Mouse (Mus musculus): ENCODE measurements around the gene Rps15. TPM values are rescaled to one million over a fixed set of nuclear protein-coding genes. Genes with fewer than 3 reads are reported as not detected.

The Rps15 gene
- polyA plus RNA-seq, 1 experiment from 2014 or later, result 886 TPM

DNA sequence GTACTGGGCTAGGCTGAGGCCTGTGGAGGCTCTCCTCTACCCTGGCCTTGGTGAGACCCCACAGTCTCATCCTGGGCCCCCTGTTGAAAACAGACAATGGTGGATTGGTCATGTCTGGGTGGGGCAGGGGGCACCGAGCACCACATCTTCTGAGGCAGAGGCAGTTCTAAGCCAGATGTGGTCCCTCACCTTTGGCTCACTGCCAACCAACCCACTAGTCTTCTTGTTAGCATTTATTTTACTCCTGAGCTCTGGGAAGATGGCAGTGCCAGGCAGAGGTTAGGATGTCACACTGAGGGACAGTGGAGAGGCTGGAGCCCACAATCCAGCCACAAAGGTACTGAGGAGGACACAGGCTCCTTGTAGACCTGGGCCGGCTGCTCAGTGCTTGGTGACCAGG, 34.3 kb upstream of the Rps15 start:
- Histone ChIP-seq H3K9me3 (replicated peaks; ENCODE audit: control insufficient read depth, low read length) (no peaks in the 10 kb centered on the region), H3K4me2 (ENCODE audit: low read depth, low read length) (no peak overlapping the region), H3K4me3 (ENCODE audit: low read depth, low read length) (no peak overlapping the region), H3K27me3 (ENCODE audit: control insufficient read depth, insufficient read depth, low read length) (no peaks in the 10 kb centered on the region), H3K4me1 (ENCODE audit: control insufficient read depth, insufficient read depth, low read length) (peaks cover 9% of the 10 kb centered on the region), H3K9ac (replicated peaks; ENCODE audit: low read length) (no peak overlapping the region), H3K27ac (replicated peaks; ENCODE audit: low read depth, low read length) (no peak overlapping the region), H3K36me3 (replicated peaks; ENCODE audit: control insufficient read depth, insufficient read depth, low read depth, low read length) (peaks cover 11% of the 10 kb centered on the region)
- WGBS, result 81% methylated on average over 2 of the region's 2 CpGs
- ATAC-seq (replicated peaks; ENCODE audit: insufficient number of reproducible peaks, low FRiP score, low TSS enrichment, low read depth), result no peak
- DNase-seq (ENCODE audit: low spot score), result no peak

DNA sequence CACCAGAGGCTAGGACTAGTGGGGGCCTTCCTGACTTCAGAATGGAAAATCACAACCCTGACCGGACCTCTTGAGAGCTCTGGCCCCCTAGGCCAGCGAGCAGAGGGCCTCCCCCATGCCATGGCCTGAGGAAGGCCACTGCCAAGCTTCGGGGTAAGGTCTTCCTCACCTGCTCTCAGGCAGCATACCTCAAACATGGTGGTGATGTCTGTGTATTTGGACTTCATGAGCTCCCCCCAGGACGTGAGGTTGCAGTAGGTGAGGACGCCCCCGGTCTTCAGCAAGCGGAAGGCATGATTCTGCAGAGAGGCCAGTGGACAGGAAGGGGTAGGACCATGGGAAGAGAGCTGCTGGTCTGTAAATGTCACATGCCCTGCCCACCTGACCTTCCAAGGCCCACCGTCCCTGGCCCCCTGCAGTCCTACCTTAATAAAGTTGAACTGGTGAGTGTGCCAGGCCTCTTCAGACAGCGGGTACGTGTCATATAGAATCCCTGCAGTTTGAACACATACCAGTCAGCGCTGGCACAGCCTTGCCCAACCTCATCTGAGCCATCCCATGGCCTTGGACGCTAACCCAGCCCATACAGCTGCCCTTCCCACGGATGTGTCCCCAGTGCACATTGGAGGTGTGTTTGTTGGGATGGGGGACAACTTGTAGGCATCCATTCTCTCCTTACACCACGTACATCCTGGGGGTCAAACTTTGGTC, 33.3 kb upstream of the Rps15 start:
- peaks cover 11% of the 10 kb centered on the region for H3K36me3 ChIP-seq (replicated peaks; ENCODE audit: control insufficient read depth, insufficient read depth, low read depth, low read length)
- H3K27me3 ChIP-seq (ENCODE audit: control insufficient read depth, insufficient read depth, low read length), result no peaks in the 10 kb centered on the region
- H3K9ac ChIP-seq (replicated peaks; ENCODE audit: low read length), result no peak overlapping the region
- 87% methylated on average over 14 of the region's 14 CpGs for WGBS
- H3K4me2 ChIP-seq (ENCODE audit: low read depth, low read length), result no peak overlapping the region
- H3K4me1 ChIP-seq (ENCODE audit: control insufficient read depth, insufficient read depth, low read length), result peaks cover 9% of the 10 kb centered on the region
- H3K9me3 ChIP-seq (replicated peaks; ENCODE audit: control insufficient read depth, low read length), result no peaks in the 10 kb centered on the region
- no peak overlapping the region; the same call in 1 of the 2 replicates for H3K4me3 ChIP-seq (ENCODE audit: low read depth, low read length)
- ATAC-seq (replicated peaks; ENCODE audit: insufficient number of reproducible peaks, low FRiP score, low TSS enrichment, low read depth), result no peak
- H3K27ac ChIP-seq (replicated peaks; ENCODE audit: low read depth, low read length), result no peak overlapping the region
- DNase-seq (ENCODE audit: low spot score), result no peak

DNA sequence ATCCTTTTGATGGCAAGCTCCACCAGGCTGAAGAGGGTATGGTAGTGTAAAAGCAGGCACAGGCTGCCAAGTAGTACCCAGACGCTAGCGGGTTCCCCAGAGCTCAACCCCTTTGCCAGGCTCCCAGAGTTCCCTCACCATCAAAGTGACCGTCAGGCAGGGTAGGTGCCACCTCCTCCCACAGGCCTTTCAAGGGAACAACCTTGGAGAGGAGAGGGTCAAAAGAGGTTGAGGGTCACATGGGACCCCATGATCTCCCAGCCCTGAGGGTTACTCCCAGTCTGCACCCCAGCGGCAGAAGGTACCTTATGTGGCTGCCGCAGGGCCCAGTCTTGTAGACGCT, 32.8 kb upstream of the Rps15 start:
- H3K4me2 ChIP-seq (ENCODE audit: low read depth, low read length), result peak overlapping the region; percentile 90
- ATAC-seq (replicated peaks; ENCODE audit: insufficient number of reproducible peaks, low FRiP score, low TSS enrichment, low read depth), result no peak
- no peaks in the 10 kb centered on the region for H3K27me3 ChIP-seq (ENCODE audit: control insufficient read depth, insufficient read depth, low read length)
- H3K36me3 ChIP-seq (replicated peaks; ENCODE audit: control insufficient read depth, insufficient read depth, low read depth, low read length), result peaks cover 11% of the 10 kb centered on the region
- peaks cover 9% of the 10 kb centered on the region for H3K4me1 ChIP-seq (ENCODE audit: control insufficient read depth, insufficient read depth, low read length)
- no peak overlapping the region for H3K27ac ChIP-seq (replicated peaks; ENCODE audit: low read depth, low read length)
- no peaks in the 10 kb centered on the region for H3K9me3 ChIP-seq (replicated peaks; ENCODE audit: control insufficient read depth, low read length)
- H3K4me3 ChIP-seq (ENCODE audit: low read depth, low read length), result no peak overlapping the region; the same call in none of the 2 replicates
- DNase-seq (ENCODE audit: low spot score), result no peak
- H3K9ac ChIP-seq (replicated peaks; ENCODE audit: low read length), result no peak overlapping the region
- 79% methylated on average over 6 of the region's 6 CpGs for WGBS

DNA sequence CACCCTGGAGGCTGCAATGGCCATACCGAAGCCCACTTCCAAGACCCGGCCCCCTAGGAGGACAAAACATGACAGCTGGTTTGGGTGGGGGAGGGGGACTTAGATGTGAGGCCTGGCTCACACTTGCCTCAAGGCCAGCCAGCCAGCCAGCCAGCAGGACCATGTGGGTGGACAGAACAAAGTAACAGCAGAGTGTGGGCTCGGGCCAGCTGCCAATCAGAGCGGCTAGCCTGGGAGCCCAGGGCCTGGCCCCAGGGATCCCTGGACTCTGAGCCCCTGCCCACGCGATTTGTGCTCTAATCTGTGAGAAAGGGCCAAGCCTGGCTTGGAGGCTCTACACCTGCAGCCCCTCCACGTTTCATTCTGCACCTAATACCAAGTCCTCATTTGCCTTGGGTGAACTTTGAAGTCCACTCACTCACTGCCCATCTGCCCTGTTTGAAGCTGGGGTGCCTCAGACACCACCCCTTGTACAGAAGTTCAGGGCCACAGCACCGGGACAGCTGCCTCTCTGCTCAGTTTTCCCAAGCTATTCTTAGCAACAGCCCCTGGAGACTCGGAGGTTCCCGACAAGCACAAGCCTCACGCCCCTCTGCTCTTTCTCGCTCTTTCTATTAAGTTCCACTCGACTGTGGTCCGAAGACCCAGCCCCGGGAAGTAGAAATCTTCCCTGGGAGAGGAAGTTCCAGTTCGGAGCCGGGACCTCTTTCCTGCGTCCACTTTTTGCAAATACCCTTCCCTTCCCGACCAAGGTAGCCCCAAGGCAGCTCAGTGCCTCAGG, 32.2 kb upstream of the Rps15 start:
- Histone ChIP-seq H3K27ac (replicated peaks; ENCODE audit: low read depth, low read length) (peak overlapping the region; percentile 91), H3K4me1 (ENCODE audit: control insufficient read depth, insufficient read depth, low read length) (peaks cover 9% of the 10 kb centered on the region), H3K9ac (replicated peaks; ENCODE audit: low read length) (peak overlapping the region; percentile 69), H3K27me3 (ENCODE audit: control insufficient read depth, insufficient read depth, low read length) (no peaks in the 10 kb centered on the region), H3K9me3 (replicated peaks; ENCODE audit: control insufficient read depth, low read length) (no peaks in the 10 kb centered on the region), H3K4me3 (ENCODE audit: low read depth, low read length) (peak overlapping the region; percentile 44), H3K36me3 (replicated peaks; ENCODE audit: control insufficient read depth, insufficient read depth, low read depth, low read length) (peaks cover 9% of the 10 kb centered on the region), H3K4me2 (ENCODE audit: low read depth, low read length) (peak overlapping the region; percentile 90)
- DNase-seq (ENCODE audit: low spot score) (peak; percentile 48), ATAC-seq (replicated peaks; ENCODE audit: insufficient number of reproducible peaks, low FRiP score, low TSS enrichment, low read depth) (no peak)
- 9% methylated on average over 19 of the region's 19 CpGs for WGBS

DNA sequence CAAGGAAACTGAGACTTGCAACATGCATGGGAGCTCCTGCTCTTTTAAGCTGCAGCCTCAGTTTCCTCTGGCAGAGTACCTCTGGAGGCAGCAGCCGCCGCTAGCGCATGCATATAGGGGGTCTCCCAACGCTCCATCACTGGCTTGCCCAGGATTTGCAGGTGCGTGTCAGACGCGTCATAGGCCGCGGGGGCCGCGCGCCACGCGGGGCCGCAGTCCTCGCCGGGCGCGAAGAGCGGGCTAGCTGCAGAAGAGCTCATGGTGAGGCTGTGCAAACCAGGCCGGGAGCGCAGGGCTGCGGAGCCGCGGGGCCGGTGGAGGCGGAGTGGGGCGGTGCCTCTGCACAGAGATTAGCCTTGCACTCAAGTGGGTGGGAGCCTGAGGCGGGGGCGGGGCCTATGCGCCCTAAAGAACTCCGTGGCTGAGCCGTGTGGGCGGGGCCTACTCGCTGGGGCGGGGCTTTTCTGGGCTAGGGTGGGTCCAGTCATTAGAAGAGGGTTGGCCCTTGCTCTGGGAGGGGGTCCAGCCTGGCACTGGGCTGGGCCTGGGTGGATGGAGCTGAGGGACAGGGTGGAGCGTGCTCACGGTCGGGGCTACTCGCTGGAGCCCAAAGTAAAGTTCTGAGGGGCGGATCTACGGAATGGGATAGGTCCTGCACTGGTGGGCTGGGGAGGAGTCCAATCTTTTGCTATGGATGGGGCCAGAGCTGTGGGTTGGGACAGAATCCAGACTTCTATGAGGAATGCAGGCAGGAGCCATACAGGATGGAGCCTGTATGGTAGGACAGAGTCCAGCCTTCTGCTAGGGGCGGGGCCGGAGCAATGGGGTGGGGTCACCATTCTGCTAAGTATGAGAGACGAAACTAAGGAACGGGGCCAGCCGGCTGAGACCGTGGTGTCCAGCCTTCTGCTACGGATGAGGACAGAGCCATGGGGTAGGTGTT, 31.3 kb upstream of the Rps15 start, which contains the start of the genes Gamt and Dazap1:
TSS of gene Gamt (minus strand) at position 371 of the 943 bp plus-strand sequence.
TSS of gene Dazap1 (plus strand) at position 845 of the 943 bp plus-strand sequence.
- no peaks in the 10 kb centered on the region for H3K27me3 ChIP-seq (ENCODE audit: control insufficient read depth, insufficient read depth, low read length)
- no peaks in the 10 kb centered on the region for H3K9me3 ChIP-seq (replicated peaks; ENCODE audit: control insufficient read depth, low read length)
- peak; percentile 98 for DNase-seq (ENCODE audit: low spot score)
- under 1% methylated on average over 46 of the region's 49 CpGs for WGBS
- peak within 1 kb of the TSS; percentile 91 for H3K27ac ChIP-seq (replicated peaks; ENCODE audit: low read depth, low read length)
- ATAC-seq (replicated peaks; ENCODE audit: insufficient number of reproducible peaks, low FRiP score, low TSS enrichment, low read depth), result peak; percentile 89
- H3K4me3 ChIP-seq (ENCODE audit: low read depth, low read length), result peak within 1 kb of the TSS; percentile 44
- peak within 1 kb of the TSS; percentile 90 for H3K4me2 ChIP-seq (ENCODE audit: low read depth, low read length)
- H3K4me1 ChIP-seq (ENCODE audit: control insufficient read depth, insufficient read depth, low read length), result peaks cover 9% of the 10 kb centered on the region
- peak within 1 kb of the TSS; percentile 69 for H3K9ac ChIP-seq (replicated peaks; ENCODE audit: low read length)
- H3K36me3 ChIP-seq (replicated peaks; ENCODE audit: control insufficient read depth, insufficient read depth, low read depth, low read length), result peaks cover 4% of the 10 kb centered on the region

DNA sequence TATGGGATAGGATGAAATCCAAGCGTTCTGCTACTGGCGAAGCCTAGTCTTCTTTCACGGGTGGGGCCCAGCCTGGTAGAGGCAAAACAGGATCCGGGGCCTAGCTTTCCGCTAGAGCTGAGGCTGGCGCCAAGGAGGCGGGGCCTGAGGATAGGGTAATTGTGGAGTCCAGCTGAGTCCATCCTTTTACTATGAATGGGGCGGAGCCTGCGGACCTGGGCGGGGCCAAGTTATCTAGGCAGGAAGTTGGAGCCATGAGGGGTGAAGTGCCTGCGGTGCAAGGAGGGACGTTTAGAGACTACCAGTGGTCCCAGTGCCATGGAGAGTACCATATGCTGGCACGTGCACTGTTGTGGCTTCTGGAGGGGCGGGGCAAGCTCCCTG, 30.7 kb upstream of the Rps15 start:
- Histone ChIP-seq H3K27me3 (ENCODE audit: control insufficient read depth, insufficient read depth, low read length) (no peaks in the 10 kb centered on the region), H3K9me3 (replicated peaks; ENCODE audit: control insufficient read depth, low read length) (no peaks in the 10 kb centered on the region), H3K36me3 (replicated peaks; ENCODE audit: control insufficient read depth, insufficient read depth, low read depth, low read length) (peaks cover 4% of the 10 kb centered on the region), H3K4me1 (ENCODE audit: control insufficient read depth, insufficient read depth, low read length) (peaks cover 9% of the 10 kb centered on the region), H3K4me2 (ENCODE audit: low read depth, low read length) (peak overlapping the region; percentile 90), H3K4me3 (ENCODE audit: low read depth, low read length) (peak overlapping the region; percentile 44), H3K9ac (replicated peaks; ENCODE audit: low read length) (peak overlapping the region; percentile 69), H3K27ac (replicated peaks; ENCODE audit: low read depth, low read length) (peak overlapping the region; percentile 91)
- DNase-seq (ENCODE audit: low spot score) (peak; percentile 92), ATAC-seq (replicated peaks; ENCODE audit: insufficient number of reproducible peaks, low FRiP score, low TSS enrichment, low read depth) (peak; percentile 41)
- WGBS, result 2% methylated on average over 14 of the region's 14 CpGs

DNA sequence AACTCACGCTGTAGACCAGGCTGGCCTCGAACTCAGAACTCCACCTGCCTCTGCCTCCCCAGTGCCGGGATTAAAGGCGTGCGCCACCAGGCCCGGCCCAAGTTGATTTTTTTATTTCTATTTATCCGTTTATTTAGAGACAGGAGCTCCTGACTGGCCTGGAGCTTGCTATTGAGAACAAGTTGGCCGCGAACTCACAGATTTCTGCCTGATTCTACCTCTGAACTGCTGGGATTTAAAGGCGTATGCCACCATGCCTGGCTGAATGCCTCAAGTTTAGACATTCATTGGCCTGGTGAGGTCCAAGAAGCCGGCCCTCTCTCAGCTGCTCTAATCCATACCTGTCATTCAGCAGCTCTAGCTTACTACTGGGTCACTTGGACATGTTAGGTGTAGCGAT, 30.1 kb upstream of the Rps15 start:
- Histone ChIP-seq H3K9ac (replicated peaks; ENCODE audit: low read length) (no peak overlapping the region), H3K9me3 (replicated peaks; ENCODE audit: control insufficient read depth, low read length) (no peaks in the 10 kb centered on the region), H3K4me2 (ENCODE audit: low read depth, low read length) (peak overlapping the region; percentile 90), H3K36me3 (replicated peaks; ENCODE audit: control insufficient read depth, insufficient read depth, low read depth, low read length) (peaks cover 4% of the 10 kb centered on the region; the same call in 1 of the 2 replicates), H3K27me3 (ENCODE audit: control insufficient read depth, insufficient read depth, low read length) (no peaks in the 10 kb centered on the region), H3K4me3 (ENCODE audit: low read depth, low read length) (no peak overlapping the region), H3K27ac (replicated peaks; ENCODE audit: low read depth, low read length) (no peak overlapping the region), H3K4me1 (ENCODE audit: control insufficient read depth, insufficient read depth, low read length) (peaks cover 9% of the 10 kb centered on the region)
- whole genome bisulfite sequencing, result 73% methylated on average over 12 of the region's 12 CpGs
- ATAC-seq (replicated peaks; ENCODE audit: insufficient number of reproducible peaks, low FRiP score, low TSS enrichment, low read depth) (no peak), DNase-seq (ENCODE audit: low spot score) (no peak)

Measured in embryonic facial prominence, embryonic 11.5 days (tissue).